Mouse (Mus musculus) left cerebral cortex, postnatal 36 days (tissue): ENCODE measurements at regions not wholly inside any gene's neighbourhood (a gene's known extent, or its start where the extent isn't known, plus 50 kb on each side); places are given as distances from the start of the nearest gene placed in this dataset.
A peak's percentile ranks its signal among the peaks of the same experiment; 100 is the strongest.

Source experiments
- DNase-seq, 2 experiments: peaks; one replicate each; pipeline ENCODE4 v3.0.0; 2021 to 2022; ENCODE audit warnings: low spot score in 2 of 2, mixed read lengths in 1 of 2
- intact Hi-C: fragments of 180-260 bp; cut with DNase I; formaldehyde crosslinking; loops from one replicate; pipeline ENCODE4 v1.15.1; 2025

- intact Hi-C loops = no loop called here
Measured at GRCm38 (mm10) chr8:128023661-128024060, 334.7 kb upstream of the Nrp1 start.

GRCm38 (mm10) chr8:128024774-128025222, 333.6 kb upstream of the Nrp1 start:
- DNase-seq = no peak
- intact Hi-C loops = no loop called here

More at GRCm38 (mm10) chr8:128023661-128024060, 334.7 kb upstream of the Nrp1 start:
- no peak for DNase-seq

- DNase-seq = peak; percentile 15 to 19
- intact Hi-C loops = no loop called here
Measured at GRCm38 (mm10) chr8:128025251-128025856, 333.1 kb upstream of the Nrp1 start.

GRCm38 (mm10) chr8:128026981-128027380, 331.4 kb upstream of the Nrp1 start:
- no peak for DNase-seq
- intact Hi-C loops = no loop called here

GRCm38 (mm10) chr8:128030335-128031280, 327.8 kb upstream of the Nrp1 start:
- intact Hi-C loops = loop anchor here (5.0 kb wide), 1 partner anchor 327 kb away; the partner anchor contains the start of gene Nrp1
- DNase-seq = peak; percentile 67 to 78

GRCm38 (mm10) chr8:128034127-128034526, 324.3 kb upstream of the Nrp1 start:
- intact Hi-C loops = loop anchor here (5.0 kb wide), 1 partner anchor 323 kb away; the partner anchor contains the start of gene Nrp1
- no peak for DNase-seq

- intact Hi-C loops = no loop called here
- DNase-seq = no peak
Measured at GRCm38 (mm10) chr8:128035672-128036071, 322.7 kb upstream of the Nrp1 start.

GRCm38 (mm10) chr8:128039341-128040064, 318.9 kb upstream of the Nrp1 start:
- intact Hi-C loops = no loop called here
- no peak for DNase-seq

- intact Hi-C loops = no loop called here
Measured at GRCm38 (mm10) chr8:128042877-128043276, 315.5 kb upstream of the Nrp1 start.

GRCm38 (mm10) chr8:128043392-128043791, 315.0 kb upstream of the Nrp1 start:
- no peak for DNase-seq
- intact Hi-C loops = no loop called here

More at GRCm38 (mm10) chr8:128042877-128043276, 315.5 kb upstream of the Nrp1 start:
- DNase-seq = no peak

GRCm38 (mm10) chr8:128056251-128056650, 302.2 kb upstream of the Nrp1 start:
- no peak for DNase-seq

GRCm38 (mm10) chr8:128057845-128058244, 300.6 kb upstream of the Nrp1 start:
- intact Hi-C loops = no loop called here
- DNase-seq = no peak

More at GRCm38 (mm10) chr8:128056251-128056650, 302.2 kb upstream of the Nrp1 start:
- intact Hi-C loops = no loop called here

GRCm38 (mm10) chr8:128059817-128060216, 298.6 kb upstream of the Nrp1 start:
- intact Hi-C loops = no loop called here
- no peak for DNase-seq

GRCm38 (mm10) chr8:128064211-128064610, 294.2 kb upstream of the Nrp1 start:
- intact Hi-C loops = no loop called here

GRCm38 (mm10) chr8:128065127-128065526, 293.3 kb upstream of the Nrp1 start:
- intact Hi-C loops = no loop called here

More at GRCm38 (mm10) chr8:128064211-128064610, 294.2 kb upstream of the Nrp1 start:
- no peak for DNase-seq

GRCm38 (mm10) chr8:128065964-128066680, 292.3 kb upstream of the Nrp1 start:
- no peak for DNase-seq
- intact Hi-C loops = no loop called here

More at GRCm38 (mm10) chr8:128065127-128065526, 293.3 kb upstream of the Nrp1 start:
- DNase-seq = no peak

- DNase-seq = no peak
- intact Hi-C loops = no loop called here
Measured at GRCm38 (mm10) chr8:128069749-128070148, 288.7 kb upstream of the Nrp1 start.

- intact Hi-C loops = no loop called here
- no peak for DNase-seq
Measured at GRCm38 (mm10) chr8:128075566-128075965, 282.8 kb upstream of the Nrp1 start.

- DNase-seq = no peak
- intact Hi-C loops = no loop called here
Measured at GRCm38 (mm10) chr8:128076226-128076625, 282.2 kb upstream of the Nrp1 start.
